Mouse (Mus musculus) liver, adult 2 months (tissue): Measurements from ENCODE around the gene Tpsg1.

Source experiments
- CTCF ChIP-seq: fragments of 200-500 bp; IDR thresholded peaks from 2 replicates; pipeline ENCODE4 v1.5.1; 2011; ENCODE audit warnings: low read depth, low read length, control low read depth
- POLR2A ChIP-seq: fragments of 200-500 bp; IDR thresholded peaks from 2 replicates; pipeline ENCODE4 v1.6.1; 2011; ENCODE audit warnings: low read length, control low read depth; ENCODE audit not compliant: insufficient read depth; ENCODE audit errors: extremely low read depth

- no peak for TF ChIP-seq CTCF
- TF ChIP-seq POLR2A: no peak
Measured at GRCm38 (mm10) chr17:25400443-25400842, 31.4 kb downstream of the Tpsg1 start.
